Mouse (Mus musculus) embryonic stem cell, embryonic (primary cell): Measurements from ENCODE around the gene Vmn1r221.
"Not testable (repeated sequence)": the region's sequence is repeated elsewhere in the genome, so short reads cannot be mapped to it uniquely, and the experiment has no call there.

Experiments used
- CTCF ChIA-PET, 4 experiments: fragments of 300-600 bp in 2 of 4; fragments of 350-600 bp in 2 of 4; sonication (Branson Sonifier 250); formaldehyde crosslinking; loops; one replicate each; lab custom pipeline; 2022; ENCODE audit warnings: inconsistent platforms in 2 of 4; lab: Charles Lee
- POLR2A ChIA-PET, 4 experiments: fragments of 300-600 bp in 2 of 4; fragments of 350-600 bp in 2 of 4; sonication (Branson Sonifier 250); formaldehyde crosslinking; loops; one replicate each; lab custom pipeline; 2022; ENCODE audit warnings: antibody characterized with exemption in 4 of 4, inconsistent platforms in 1 of 4; lab: Charles Lee

The Vmn1r221 gene

GRCm38 (mm10) chr13:23213827-23214226, at the start of gene Vmn1r221:
TSS of gene Vmn1r221 (plus strand) at chr13:23214127.
- CTCF ChIA-PET, POLR2A ChIA-PET: not testable (repeated sequence)

- POLR2A ChIA-PET, CTCF ChIA-PET: not testable (repeated sequence)
Observed at GRCm38 (mm10) chr13:23166471-23166870, 47.5 kb upstream of the Vmn1r221 start.

- ChIA-PET CTCF (no interaction called here), POLR2A (no interaction called here)
Observed at GRCm38 (mm10) chr13:23187875-23188274, 26.1 kb upstream of the Vmn1r221 start, which contains the start of gene Vmn1r220. TSS of gene Vmn1r220 (minus strand) at chr13:23187975.

GRCm38 (mm10) chr13:23203885-23204284, 10.0 kb upstream of the Vmn1r221 start:
- POLR2A ChIA-PET, CTCF ChIA-PET: not testable (repeated sequence)

- CTCF ChIA-PET, POLR2A ChIA-PET: not testable (repeated sequence)
Observed at GRCm38 (mm10) chr13:23235847-23236246, 21.9 kb downstream of the Vmn1r221 start, which contains the start of gene Vmn1r222. TSS of gene Vmn1r222 (minus strand) at chr13:23235947.

- POLR2A ChIA-PET, result interaction anchor here in 1 of 4 experiments (0.5 kb wide), 1 partner anchor 824 kb away, joined by 3 read pairs; no protein-coding TSS in a partner anchor
- CTCF ChIA-PET, result not testable (repeated sequence)
Observed at GRCm38 (mm10) chr13:23246834-23247233, 32.9 kb downstream of the Vmn1r221 start, which contains the start of gene Vmn1r223. TSS of gene Vmn1r223 (plus strand) at chr13:23247134.

GRCm38 (mm10) chr13:23258546-23259048, 44.7 kb downstream of the Vmn1r221 start:
- CTCF ChIA-PET, result no interaction called here
- POLR2A ChIA-PET, result no interaction called here

- POLR2A ChIA-PET, result interaction anchor here in 1 of 4 experiments (0.7 kb wide), 1 partner anchor 1212 kb away, joined by 5 read pairs; no protein-coding TSS in a partner anchor
- CTCF ChIA-PET, result not testable (repeated sequence)
Observed at GRCm38 (mm10) chr13:23268606-23269005, 54.7 kb downstream of the Vmn1r221 start.

- ChIA-PET CTCF (interaction anchor here in 2 of 4 experiments (0.6 to 1.4 kb wide), 2 partner anchors 29 to 132 kb away, joined by 3 to 4 read pairs; no protein-coding TSS in a partner anchor), POLR2A (interaction anchor here in 1 of 4 experiments (0.6 to 0.7 kb wide), 2 partner anchors 1105 to 1213 kb away, joined by 5 to 10 read pairs; no protein-coding TSS in a partner anchor)
Observed at GRCm38 (mm10) chr13:23269127-23269526, 55.2 kb downstream of the Vmn1r221 start.

GRCm38 (mm10) chr13:23269681-23270080, 55.8 kb downstream of the Vmn1r221 start:
- ChIA-PET POLR2A (interaction anchor here in 2 of 4 experiments (0.6 to 1.6 kb wide), 4 partner anchors 131 to 1274 kb away, joined by 3 to 10 read pairs (median 5); no protein-coding TSS in a partner anchor), CTCF (interaction anchor here (0.6 to 2.5 kb wide), 4 partner anchors 29 to 132 kb away, joined by 3 to 6 read pairs (median 4); no protein-coding TSS in a partner anchor)

- POLR2A ChIA-PET, result interaction anchor here in 2 of 4 experiments (0.6 to 1.6 kb wide), 3 partner anchors 130 to 140 kb away, joined by 3 to 8 read pairs (median 4); no protein-coding TSS in a partner anchor
Observed at GRCm38 (mm10) chr13:23270321-23271101, 56.6 kb downstream of the Vmn1r221 start.

More at GRCm38 (mm10) chr13:23270321-23271101, 56.6 kb downstream of the Vmn1r221 start:
- CTCF ChIA-PET, result interaction anchor here in 3 of 4 experiments (0.6 to 2.5 kb wide), 5 partner anchors 28 to 131 kb away, joined by 4 to 7 read pairs (median 4); no protein-coding TSS in a partner anchor
